Mouse (Mus musculus) thymus, adult 2 months (tissue): Measurements from ENCODE around the gene Hs3st5.

Experiments
- CTCF ChIP-seq: fragments of 200-500 bp; IDR thresholded peaks from 2 replicates; pipeline ENCODE4 v1.5.1; 2012; ENCODE audit warnings: mild to moderate bottlenecking, control low read depth, low read length, moderate library complexity, borderline replicate concordance; ENCODE audit not compliant: control insufficient read depth, poor library complexity, insufficient read depth; ENCODE audit errors: extremely low read depth
- POLR2A ChIP-seq: fragments of 200-500 bp; IDR thresholded peaks from 2 replicates; pipeline ENCODE4 v1.6.1; 2012; ENCODE audit warnings: mild to moderate bottlenecking, low read length, control low read depth, moderate library complexity; ENCODE audit not compliant: control insufficient read depth, poor library complexity, insufficient read depth; ENCODE audit errors: extremely low read depth

GRCm38 (mm10) chr10:36805265-36805664 is 298.7 kb downstream of the Hs3st5 start:
- TF ChIP-seq CTCF = no peak
- TF ChIP-seq POLR2A = no peak
